Mouse (Mus musculus) brain, adult 2 months (tissue): Measurements from ENCODE around the gene Orc5.

Source experiments
- DNase-seq: peaks from one replicate; pipeline ENCODE4 v3.0.0; 2011; ENCODE audit warnings: low read depth, low spot score

Orc5 gene

DNA sequence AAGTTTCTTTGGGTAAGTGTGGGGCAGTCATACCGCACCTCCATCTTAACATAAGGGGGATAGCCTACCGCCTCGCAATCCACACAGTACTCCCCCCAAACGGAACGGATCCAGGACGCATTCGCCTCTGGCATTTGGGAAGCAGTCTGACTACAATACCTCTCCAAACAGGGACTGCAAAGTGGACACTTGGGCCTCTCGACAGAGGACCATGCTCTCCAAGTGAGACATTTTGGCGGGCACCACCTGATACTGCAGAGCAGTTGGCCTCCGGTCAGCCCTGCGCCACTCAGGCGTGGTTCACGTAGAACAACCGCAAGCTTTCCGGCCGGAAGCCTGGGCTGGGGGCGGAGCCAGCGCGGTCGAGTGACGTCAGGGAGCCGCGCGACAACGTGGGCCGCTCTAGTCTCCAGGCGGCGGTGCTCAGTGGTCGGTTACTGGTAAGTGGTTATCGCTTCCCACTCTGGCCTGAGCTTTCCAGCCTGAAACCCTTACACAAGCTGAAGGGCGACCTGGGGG is at the start of gene Orc5:
Orc5 (minus strand) TSS at position 397 of the 519 bp plus-strand sequence.
- DNase-seq, result peak; percentile 98

- peak; percentile 15 for DNase-seq
Measured at GRCm38 (mm10) chr5:22596981-22597380, 46.8 kb upstream of the Orc5 start.

- no peak for DNase-seq
Measured at GRCm38 (mm10) chr5:22589370-22589966, 39.2 kb upstream of the Orc5 start.

DNA sequence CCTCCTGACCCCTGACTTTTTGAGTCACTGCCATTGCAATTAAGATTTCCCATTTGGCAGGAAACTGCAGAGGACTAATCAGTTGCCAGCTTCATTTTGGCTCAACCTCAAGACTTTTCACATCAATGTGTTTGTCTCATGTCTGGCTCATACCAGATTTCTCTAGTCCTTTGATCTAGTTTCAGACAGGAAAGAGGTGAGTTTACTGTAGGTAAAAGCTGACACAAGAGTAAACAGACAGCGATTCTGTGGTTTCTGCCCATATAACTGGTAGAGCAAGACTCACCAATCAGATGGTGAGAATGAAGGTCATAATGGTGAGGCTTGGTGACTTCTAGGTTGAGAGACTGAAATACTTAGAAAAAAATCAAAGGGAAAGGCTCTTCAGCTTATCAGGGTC is 37.3 kb upstream of the Orc5 start:
- no peak for DNase-seq

DNA sequence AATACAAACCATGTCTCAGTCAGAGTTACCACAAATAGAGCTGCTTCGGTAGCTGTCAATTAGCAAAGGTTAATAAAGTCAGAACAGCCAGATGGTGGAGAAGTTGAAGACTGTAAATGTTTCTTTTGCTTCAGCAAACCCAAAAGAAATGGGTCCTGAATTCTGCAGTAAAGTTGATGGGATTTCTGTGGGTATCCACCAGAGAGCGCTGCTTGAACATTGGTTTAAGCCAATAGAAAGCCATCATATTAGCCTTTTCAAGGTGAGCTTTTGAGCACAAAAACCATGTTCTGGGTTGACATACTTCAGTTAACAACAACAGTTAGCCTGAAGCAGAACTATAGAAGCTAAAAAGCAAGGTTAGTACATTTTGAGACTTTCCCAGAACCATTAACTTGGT is 34.3 kb upstream of the Orc5 start:
- DNase-seq, result peak; percentile 59

- DNase-seq, result no peak
Measured at GRCm38 (mm10) chr5:22578011-22578410, 27.8 kb upstream of the Orc5 start.

DNA sequence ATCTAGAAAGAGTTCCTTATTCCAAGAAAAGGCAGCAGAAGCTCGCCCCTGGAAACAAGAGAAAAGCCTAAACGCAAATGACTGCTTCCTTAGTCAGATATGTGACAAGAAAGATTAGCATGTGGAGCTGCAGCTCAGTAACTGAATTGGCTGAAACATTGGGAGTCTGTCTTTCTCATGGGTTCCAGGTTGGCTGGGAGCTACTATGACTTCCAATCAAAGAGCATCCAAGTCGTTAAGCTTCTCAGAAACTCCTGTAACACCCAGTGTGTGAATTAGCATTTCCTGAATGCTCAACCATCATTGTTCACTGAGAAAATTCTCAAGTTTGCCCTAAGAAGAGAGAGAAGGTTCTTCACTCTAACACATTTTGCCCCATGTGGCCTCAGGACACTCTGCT is 24.5 kb upstream of the Orc5 start:
- peak; percentile 37 for DNase-seq

DNA sequence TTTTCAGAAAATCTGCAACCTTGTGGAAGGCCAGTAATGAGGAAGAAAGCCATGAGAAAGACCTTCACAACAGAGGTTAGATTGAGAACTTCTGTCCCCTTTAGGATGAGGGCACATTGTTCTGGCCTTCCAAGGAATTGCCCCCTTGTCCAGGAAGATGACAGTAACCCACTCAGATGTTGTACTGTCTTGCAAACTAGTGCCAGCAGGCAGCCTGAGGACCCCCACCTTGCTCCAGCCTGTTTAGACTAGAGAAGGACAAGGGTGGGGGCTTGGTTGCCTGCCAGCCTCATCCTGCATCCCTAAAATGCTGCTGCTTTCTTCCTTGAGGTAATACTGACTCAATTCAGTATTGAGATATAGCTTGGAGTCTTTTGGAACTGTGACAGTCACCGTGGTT is 23.9 kb upstream of the Orc5 start:
- no peak for DNase-seq

GRCm38 (mm10) chr5:22573696-22574095 is 23.5 kb upstream of the Orc5 start:
- DNase-seq, result no peak

GRCm38 (mm10) chr5:22572881-22573280 is 22.7 kb upstream of the Orc5 start:
- DNase-seq, result no peak

DNA sequence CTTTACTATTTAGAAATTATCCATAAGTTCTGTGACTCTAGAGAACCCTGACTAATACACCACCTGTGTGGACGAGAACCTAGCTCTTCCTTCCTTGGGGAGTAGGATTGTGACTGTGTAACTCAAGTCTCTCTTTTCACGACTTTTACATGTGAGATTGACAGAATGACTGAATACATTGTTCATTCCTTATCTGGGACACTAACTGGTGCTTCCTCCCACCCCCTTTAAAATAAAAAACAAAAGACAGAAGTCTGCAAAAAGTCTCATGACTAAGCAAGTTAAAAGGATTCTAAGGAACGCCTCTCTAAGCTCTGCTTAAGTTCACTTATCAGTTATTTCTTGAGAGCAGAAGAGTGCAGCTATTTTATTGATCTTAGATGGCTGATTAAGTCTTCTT is 22.2 kb upstream of the Orc5 start:
- DNase-seq, result no peak

GRCm38 (mm10) chr5:22565708-22566107 is 15.5 kb upstream of the Orc5 start:
- no peak for DNase-seq

GRCm38 (mm10) chr5:22559801-22560200 is 9.6 kb upstream of the Orc5 start:
- no peak for DNase-seq

- no peak for DNase-seq
Measured at GRCm38 (mm10) chr5:22557491-22558113, 7.4 kb upstream of the Orc5 start.

DNA sequence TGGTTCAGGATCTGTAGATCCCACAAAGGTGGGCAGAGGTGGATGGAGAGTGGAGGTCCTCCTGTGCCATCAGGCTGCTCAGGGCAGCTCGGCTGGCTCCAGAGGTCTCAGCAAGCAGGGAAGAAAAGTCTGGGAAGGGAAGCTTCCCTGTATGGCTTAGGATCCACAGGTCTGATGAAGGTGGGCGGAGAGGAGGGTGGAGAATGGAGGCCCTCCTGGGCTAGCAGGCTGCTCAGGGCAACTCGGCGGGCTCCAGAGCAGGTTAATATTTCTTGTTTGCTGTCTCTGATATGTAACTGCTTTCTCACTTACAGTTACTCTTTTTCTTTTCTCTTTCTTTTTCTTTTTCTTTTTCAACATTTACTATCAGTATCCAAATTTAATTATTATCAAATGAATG is 6.5 kb upstream of the Orc5 start:
- DNase-seq, result no peak

DNA sequence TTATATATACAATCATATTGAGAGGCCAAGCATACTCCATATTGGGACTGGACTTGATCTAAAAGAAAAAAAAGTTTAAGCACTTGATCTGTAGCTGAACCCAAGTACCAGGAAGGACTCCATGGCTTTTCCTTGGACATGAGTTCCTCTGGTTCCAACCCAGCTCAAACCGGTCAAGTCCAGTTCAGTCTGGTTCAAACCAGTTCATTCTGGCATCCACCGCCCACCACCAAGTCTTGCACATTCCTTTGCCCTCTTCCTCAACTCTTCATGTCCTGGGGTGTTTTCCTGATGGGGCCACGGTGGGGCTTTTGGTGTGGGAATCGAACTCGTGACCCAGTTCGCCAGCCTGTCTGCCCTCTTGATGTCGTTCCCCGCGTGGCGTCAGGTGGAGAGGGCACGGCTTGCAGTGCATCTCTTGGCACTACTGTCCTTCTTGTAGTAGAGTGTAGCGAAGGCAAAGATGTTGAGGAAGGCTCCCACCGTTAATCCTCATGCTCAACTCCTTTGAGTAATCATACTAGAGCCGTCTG is 2.1 kb upstream of the Orc5 start:
- no peak for DNase-seq

- DNase-seq, result no peak
Measured at GRCm38 (mm10) chr5:22549366-22550032, 730 bp downstream of the Orc5 start.

DNA sequence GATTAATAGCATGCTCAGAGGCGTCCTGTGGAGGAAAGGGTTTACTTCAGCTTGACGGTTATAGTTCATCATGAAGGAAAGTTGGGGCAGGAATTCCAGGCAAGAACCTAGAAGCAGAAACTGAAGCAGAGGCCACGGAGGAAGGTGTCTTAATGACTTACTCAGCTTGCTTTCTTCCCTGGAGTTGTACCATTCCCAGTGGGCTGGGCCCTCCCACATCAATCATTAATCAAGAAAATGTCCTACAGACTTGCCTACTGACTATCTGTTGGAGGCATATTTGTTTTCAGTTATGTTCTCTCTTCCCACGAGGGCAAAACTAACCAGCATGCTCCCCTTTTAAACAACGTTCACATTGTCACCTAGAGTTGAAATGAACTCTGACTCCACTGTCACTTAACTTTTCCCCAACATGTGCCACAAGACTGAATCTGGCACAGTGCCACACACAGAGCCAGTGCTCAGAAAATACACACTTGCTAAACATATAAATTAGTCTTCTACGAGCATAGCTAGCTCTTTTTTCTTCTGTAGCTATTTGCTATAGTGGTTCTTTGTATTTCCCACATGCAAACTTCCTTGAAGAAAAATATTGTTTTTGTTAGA is 1.6 kb downstream of the Orc5 start:
- no peak for DNase-seq

DNA sequence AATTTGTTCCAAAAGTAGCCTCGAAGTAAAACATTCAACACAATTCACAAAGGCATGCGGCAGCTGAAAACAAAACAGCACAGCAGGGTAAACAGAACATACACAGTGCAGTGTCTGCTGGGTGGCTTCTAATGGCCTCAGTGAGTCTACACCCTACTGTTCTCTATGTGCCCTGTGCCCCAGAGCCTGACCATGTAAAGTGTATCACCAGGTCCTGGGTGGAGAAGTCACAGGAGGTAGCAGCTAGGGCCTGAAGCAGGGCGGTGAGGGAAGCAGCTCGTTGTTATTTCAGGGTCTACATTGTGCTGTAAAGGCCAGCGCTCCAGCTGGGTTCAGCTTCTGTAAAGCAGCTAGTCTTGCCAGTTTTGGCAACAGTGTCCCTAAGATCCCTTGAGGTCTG is 3.7 kb downstream of the Orc5 start:
- DNase-seq, result no peak

DNA sequence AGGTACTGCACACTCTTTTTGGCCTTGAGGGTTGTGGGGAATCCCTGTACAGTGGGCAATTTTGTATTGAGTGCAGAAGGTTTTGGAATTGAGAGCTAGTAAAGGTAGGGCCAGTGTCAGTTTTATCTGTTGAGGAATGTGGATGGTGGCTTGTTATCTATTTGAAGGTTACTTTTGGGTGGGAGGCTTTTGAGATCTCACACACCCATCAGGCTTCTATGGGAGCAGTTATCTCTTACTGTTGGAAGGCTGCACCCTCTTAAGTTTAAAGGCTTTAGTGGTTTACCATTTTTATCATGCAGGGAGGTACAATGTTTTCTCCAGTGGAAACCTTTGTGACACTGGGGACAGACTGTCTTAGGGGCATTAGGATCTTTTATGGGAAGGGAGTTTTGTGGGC is 4.9 kb downstream of the Orc5 start:
- DNase-seq, result no peak

DNA sequence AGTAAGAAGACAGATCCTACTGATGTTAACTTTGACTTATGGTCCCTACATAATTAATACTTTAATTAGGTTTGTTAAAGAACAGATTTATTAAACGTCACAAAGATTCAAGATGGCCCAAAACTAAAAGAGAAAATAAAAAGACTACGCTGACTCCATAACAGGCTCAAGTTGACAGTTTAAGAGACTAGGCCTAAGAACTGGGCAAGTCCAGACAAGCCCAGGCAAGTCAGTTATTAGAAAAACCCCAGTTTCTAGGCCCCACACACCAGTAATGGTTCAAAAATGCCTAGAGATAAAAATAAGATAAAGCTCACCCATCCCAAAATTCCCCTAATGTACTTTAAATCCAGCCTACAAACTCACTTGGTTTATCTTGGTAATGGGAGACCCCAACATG is 7.6 kb downstream of the Orc5 start:
- no peak for DNase-seq

- peak; percentile 46 for DNase-seq
Measured at GRCm38 (mm10) chr5:22538996-22539600, 11.1 kb downstream of the Orc5 start.
